Mouse (Mus musculus) ES-Bruce4 (cell line): ENCODE results near the gene Mdm2. TPM values are rescaled to one million over a fixed set of nuclear protein-coding genes. Genes with fewer than 3 reads are reported as not detected.

ENCODE experiments used
- H3K27ac ChIP-seq: 2 replicates; pipeline ENCODE4 v1.5.1; 2012; ENCODE audit warnings: low read length, inconsistent platforms; ENCODE audit not compliant: insufficient read depth
- H3K27me3 ChIP-seq: 2 replicates; pipeline ENCODE4 v1.6.1; 2012; ENCODE audit warnings: mild to moderate bottlenecking, low read length, inconsistent platforms; ENCODE audit not compliant: control insufficient read depth, poor library complexity, insufficient read depth, severe bottlenecking
- H3K36me3 ChIP-seq: 2 replicates; pipeline ENCODE4 v1.6.1; 2012; ENCODE audit warnings: inconsistent platforms, mild to moderate bottlenecking, low read length, moderate library complexity; ENCODE audit not compliant: control insufficient read depth, poor library complexity, insufficient read depth, severe bottlenecking
- H3K4me1 ChIP-seq: one replicate; pipeline ENCODE4 v1.8.1; 2011; ENCODE audit warnings: low read length; ENCODE audit not compliant: control insufficient read depth, insufficient read depth
- H3K4me3 ChIP-seq: 2 replicates; pipeline ENCODE4 v1.5.1; 2011; ENCODE audit warnings: low read depth, mild to moderate bottlenecking, low read length
- H3K9ac ChIP-seq: 2 replicates; pipeline ENCODE4 v1.6.1; 2012; ENCODE audit warnings: low read depth, mild to moderate bottlenecking, inconsistent platforms; ENCODE audit not compliant: poor library complexity, severe bottlenecking
- H3K9me3 ChIP-seq: replicated peaks from 2 replicates; pipeline ENCODE4 v1.6.1; 2012; ENCODE audit warnings: mild to moderate bottlenecking, low read length, inconsistent platforms; ENCODE audit not compliant: control insufficient read depth, poor library complexity, insufficient read depth, severe bottlenecking
- CTCF ChIP-seq: IDR thresholded peaks from one replicate; pipeline ENCODE4 v1.8.1; 2011; ENCODE audit warnings: low read depth, low read length
- EP300 ChIP-seq: IDR thresholded peaks from 2 replicates; pipeline ENCODE4 v1.6.1; 2011; ENCODE audit warnings: low read depth, low read length; ENCODE audit not compliant: insufficient read depth
- POLR2A ChIP-seq: IDR thresholded peaks from one replicate; pipeline ENCODE4 v1.8.1; 2011; ENCODE audit warnings: low read length; ENCODE audit not compliant: insufficient read depth
- polyA plus RNA-seq: library from polyadenylated mRNA; stranded (reverse); fragments of >200 nt; gene quantifications from 2 replicates; pipeline ENCODE4 v1.2.4, GENCODE M21; 2011; ENCODE audit warnings: low read depth; ENCODE audit not compliant: missing spikeins, insufficient read depth, insufficient read length

The Mdm2 gene
- polyA plus RNA-seq, 1 experiment = 325 TPM

DNA sequence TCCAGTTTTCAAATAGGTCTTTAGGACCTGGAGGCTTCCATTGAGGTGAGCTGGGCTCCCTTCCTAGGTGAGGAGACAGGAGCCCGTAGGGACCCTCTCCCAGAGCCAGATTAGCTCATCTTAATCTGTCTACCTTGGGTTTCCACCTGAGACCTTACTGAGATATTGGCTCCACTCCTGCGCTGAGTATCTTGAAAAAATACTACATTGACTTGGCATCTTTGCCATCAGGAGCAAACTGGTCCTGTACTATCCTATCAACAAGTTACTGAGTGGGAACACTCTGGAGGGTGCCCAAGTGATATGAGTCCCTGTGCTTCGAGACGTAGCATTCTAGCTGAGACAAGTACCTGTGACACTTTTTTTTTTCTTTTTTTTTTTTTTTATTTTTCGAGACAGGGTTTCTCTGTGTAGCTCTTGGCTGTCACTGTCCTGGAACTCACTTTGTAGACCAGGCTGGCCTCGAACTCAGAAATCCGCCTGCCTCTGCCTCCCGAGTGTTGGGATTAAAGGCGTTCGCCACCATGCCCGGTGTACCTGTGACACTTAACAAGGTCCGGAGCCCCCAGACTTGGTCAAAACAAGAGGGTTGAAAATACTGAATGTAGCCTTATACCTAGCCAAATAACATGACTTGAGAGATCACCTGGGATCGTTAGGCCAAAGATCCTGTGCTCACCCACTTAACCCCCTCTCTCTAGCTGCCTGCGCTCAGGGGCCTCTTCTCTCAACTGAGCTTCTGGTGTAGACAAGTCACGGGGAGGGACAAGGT lies 67.9 kb downstream of the Mdm2 start:
- Histone ChIP-seq H3K36me3 (no peaks in the 10 kb centered on the region), H3K4me1 (no peaks in the 10 kb centered on the region), H3K9ac (no peak overlapping the region), H3K27me3 (no peaks in the 10 kb centered on the region), H3K9me3 (no peaks in the 10 kb centered on the region), H3K4me3 (no peak overlapping the region), H3K27ac (no peak overlapping the region)
- TF ChIP-seq CTCF = no peak
- no peak for TF ChIP-seq POLR2A
- no peak for TF ChIP-seq EP300

DNA sequence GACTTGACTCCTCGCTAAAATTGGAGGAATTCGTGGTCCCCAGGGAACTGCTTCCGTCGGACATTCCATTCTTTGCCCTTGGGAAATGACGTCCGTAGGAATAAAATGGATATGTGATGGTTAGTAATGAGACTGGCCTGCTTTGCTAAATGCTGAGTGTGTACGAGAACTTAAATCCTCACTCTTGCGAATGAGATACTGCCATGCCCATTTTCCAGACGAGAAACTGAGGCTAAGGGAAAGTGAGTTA lies 68.4 kb downstream of the Mdm2 start:
- TF ChIP-seq EP300 = no peak
- no peak for TF ChIP-seq POLR2A
- no peak overlapping the region for H3K27ac ChIP-seq

DNA sequence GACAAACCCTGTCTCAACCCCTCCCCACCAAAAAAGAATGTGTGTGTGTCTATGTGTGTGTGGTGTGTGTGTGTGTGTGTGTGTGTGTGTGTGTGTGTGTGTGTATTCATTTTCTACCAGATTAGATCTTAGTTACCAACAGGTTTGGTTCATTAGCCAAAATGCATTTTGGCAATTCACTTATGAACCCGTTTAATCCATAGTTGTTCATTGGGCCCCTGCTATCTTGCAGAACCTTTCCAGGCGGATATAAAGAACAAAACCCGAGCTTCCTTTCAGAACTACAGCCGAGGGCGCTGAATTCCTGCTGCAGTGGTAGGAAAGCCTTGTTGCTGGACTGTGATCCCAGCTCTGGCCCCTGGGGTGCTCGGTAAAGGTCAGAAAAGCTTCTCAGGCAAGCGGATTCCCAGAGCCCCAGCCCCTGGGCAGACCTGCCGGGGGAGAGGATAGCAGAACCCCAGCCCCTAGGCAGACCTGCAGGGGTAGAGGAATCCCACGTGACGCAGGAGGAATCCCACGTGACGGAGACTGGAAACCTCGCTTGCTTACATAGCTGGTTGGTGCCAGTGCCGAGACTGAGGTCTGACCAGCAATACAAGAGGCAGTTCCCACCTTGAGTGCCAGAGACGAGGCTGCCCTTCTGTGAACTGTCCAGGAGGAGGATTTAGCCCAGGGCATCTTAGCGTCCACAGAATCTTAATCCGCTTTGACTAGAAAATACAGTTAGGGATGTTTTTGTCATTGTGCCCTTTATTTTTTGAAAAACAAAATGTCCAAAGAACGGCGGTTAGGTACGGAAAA lies 69.0 kb downstream of the Mdm2 start:
- Histone ChIP-seq H3K27me3 (no peaks in the 10 kb centered on the region), H3K9ac (no peak overlapping the region), H3K4me1 (no peaks in the 10 kb centered on the region), H3K36me3 (no peaks in the 10 kb centered on the region), H3K9me3 (no peaks in the 10 kb centered on the region), H3K4me3 (no peak overlapping the region), H3K27ac (no peak overlapping the region)
- TF ChIP-seq EP300 (no peak), CTCF (no peak), POLR2A (no peak)

More for the DNA sequence above, 68.4 kb downstream of the Mdm2 start:
- no peaks in the 10 kb centered on the region for H3K27me3 ChIP-seq
- no peaks in the 10 kb centered on the region for H3K4me1 ChIP-seq
- no peak overlapping the region for H3K4me3 ChIP-seq
- no peaks in the 10 kb centered on the region for H3K36me3 ChIP-seq
- H3K9ac ChIP-seq = no peak overlapping the region
- H3K9me3 ChIP-seq = no peaks in the 10 kb centered on the region

DNA sequence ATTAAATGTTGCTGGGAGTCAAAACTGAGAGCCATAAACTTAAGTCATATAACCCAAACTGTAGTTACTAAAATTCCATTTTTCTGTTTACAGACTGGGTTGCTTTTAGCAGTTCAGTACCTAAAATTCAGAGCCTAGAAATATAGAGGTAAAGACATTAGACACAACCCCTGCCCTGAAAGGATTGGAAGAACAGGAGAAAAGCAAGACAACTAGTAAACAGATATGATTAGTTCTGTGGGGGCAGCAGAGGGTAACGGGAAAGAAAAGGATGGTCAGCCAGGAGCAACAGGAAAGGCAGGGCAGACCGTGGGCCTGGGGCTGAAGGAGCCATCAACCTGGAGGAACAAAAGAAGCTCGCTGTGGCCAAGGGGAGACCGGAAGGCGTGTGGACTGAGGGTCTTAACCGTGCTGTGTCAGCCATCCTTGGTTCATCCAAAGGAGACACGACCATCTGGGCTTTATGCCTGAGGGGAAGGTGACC lies 69.9 kb downstream of the Mdm2 start:
- H3K9ac ChIP-seq = no peak overlapping the region

DNA sequence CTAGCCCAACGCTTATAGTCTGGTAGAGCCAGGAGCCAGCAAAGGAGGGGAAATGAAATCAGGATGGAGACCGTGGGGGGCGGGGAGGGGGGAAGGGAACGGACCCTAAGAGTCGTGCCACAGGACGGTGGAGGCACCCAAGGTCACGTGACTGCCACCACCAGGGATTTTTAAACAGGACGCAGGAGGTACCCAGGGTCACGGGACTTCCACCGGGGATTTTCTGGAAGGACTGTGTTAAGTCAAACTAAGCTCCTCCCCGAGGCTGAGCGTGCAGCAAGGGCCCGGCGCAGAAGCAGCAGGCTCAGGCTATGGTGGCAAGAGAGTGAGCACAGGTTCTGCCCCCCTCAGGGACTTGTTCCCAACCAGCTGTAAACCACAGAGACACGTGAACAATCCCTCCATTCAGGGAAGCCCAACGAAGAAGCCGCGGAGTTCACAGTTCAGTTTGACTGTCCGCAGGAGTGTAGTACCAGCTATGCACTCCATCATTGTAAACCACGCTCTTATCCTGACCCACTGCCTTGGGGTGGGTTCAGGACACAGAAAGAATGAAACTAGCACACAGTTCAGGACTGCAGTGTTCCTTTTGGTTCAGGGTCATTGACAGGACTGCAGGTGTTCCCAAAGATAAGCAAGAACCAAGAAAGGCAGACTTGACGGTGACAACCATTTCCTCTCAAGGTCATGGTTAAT lies 70.5 kb downstream of the Mdm2 start:
- Histone ChIP-seq H3K36me3 (no peaks in the 10 kb centered on the region), H3K4me3 (no peak overlapping the region), H3K9me3 (peaks cover 4% of the 10 kb centered on the region; the same call in 1 of the 2 replicates), H3K27me3 (no peaks in the 10 kb centered on the region), H3K9ac (no peak overlapping the region), H3K27ac (no peak overlapping the region), H3K4me1 (no peaks in the 10 kb centered on the region)
- TF ChIP-seq CTCF = no peak
- TF ChIP-seq POLR2A = no peak
- no peak for TF ChIP-seq EP300

More for the DNA sequence above, 69.9 kb downstream of the Mdm2 start:
- TF ChIP-seq POLR2A = no peak
- no peak overlapping the region for H3K4me3 ChIP-seq
- no peaks in the 10 kb centered on the region for H3K27me3 ChIP-seq
- no peak overlapping the region for H3K27ac ChIP-seq
- no peaks in the 10 kb centered on the region for H3K4me1 ChIP-seq
- H3K9me3 ChIP-seq = peaks cover 4% of the 10 kb centered on the region; the same call in 1 of the 2 replicates
- H3K36me3 ChIP-seq = no peaks in the 10 kb centered on the region

DNA sequence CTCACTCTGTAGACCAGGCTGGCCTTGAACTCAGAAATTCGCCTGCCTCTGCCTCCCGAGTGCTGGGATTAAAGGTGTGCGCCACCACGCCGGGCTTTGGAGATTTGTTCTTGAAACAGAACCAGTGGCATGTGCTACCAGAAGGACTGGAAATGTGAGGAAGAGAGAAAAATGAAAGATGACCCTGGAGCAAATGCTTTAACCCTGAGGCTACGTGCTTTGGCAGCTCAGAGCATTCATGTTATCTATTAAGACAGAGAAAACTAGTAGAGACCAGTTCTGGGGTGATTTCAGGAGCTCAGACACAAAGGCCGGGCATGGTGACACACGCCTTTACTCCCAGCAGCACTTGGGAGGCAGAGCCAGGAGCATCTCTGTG lies 71.3 kb downstream of the Mdm2 start:
- H3K4me1 ChIP-seq = no peaks in the 10 kb centered on the region
- TF ChIP-seq EP300 (no peak), POLR2A (no peak), CTCF (no peak)
- H3K36me3 ChIP-seq = no peaks in the 10 kb centered on the region

More for the DNA sequence above, 71.3 kb downstream of the Mdm2 start:
- H3K27me3 ChIP-seq = no peaks in the 10 kb centered on the region
- no peak overlapping the region for H3K9ac ChIP-seq
- H3K9me3 ChIP-seq = peaks cover 4% of the 10 kb centered on the region; the same call in 1 of the 2 replicates
- H3K4me3 ChIP-seq = no peak overlapping the region
- H3K27ac ChIP-seq = no peak overlapping the region

Other genes with a start within 250 kb of the Mdm2 start
- 6.7 and 7.0 TPM in 2 replicates for gene Cpm, start 81.3 kb downstream of the Mdm2 start, polyA plus RNA-seq
- 19.7 and 25.0 TPM in 2 replicates for gene Slc35e3, start 35.6 kb upstream of the Mdm2 start, polyA plus RNA-seq
- gene Nup107, start 81.9 kb upstream of the Mdm2 start, polyA plus RNA-seq = 119 and 134 TPM in 2 replicates
- gene Rap1b, start 135.3 kb upstream of the Mdm2 start, polyA plus RNA-seq = 149 and 150 TPM in 2 replicates